Mouse (Mus musculus) thymus, adult 2 months (tissue): ENCODE data around the gene Pcdh15.

ENCODE experiments used
- CTCF ChIP-seq: fragments of 200-500 bp; IDR thresholded peaks from 2 replicates; pipeline ENCODE4 v1.5.1; 2012; ENCODE audit warnings: mild to moderate bottlenecking, control low read depth, low read length, moderate library complexity, borderline replicate concordance; ENCODE audit not compliant: control insufficient read depth, poor library complexity, insufficient read depth; ENCODE audit errors: extremely low read depth
- POLR2A ChIP-seq: fragments of 200-500 bp; IDR thresholded peaks from 2 replicates; pipeline ENCODE4 v1.6.1; 2012; ENCODE audit warnings: mild to moderate bottlenecking, low read length, control low read depth, moderate library complexity; ENCODE audit not compliant: control insufficient read depth, poor library complexity, insufficient read depth; ENCODE audit errors: extremely low read depth

DNA sequence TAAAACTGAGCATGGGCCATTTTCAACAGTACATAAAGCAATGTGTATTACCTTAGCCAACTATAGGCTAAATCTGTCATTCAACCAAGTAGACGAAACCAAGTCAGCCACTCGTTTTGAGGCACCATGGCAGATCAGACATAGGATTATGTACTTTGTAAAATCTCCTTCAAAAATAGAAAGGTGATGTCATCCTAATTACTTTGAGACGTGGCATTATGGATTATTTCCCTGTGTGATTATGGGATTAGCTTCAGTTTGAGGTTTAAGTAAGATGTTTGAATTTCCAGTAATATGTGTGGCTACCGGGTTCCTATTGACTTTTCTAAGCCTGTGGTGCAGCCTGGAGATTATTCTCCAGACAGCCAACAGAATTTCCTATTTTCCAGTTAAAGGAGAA, 763.0 kb downstream of the Pcdh15 start:
- TF ChIP-seq POLR2A (no peak), CTCF (no peak)
